Mouse (Mus musculus) myocyte (in vitro differentiated cells): ENCODE results near the gene Olfr1410. TPM values are rescaled to one million over a fixed set of nuclear protein-coding genes. Genes with fewer than 3 reads are reported as not detected.

Experiments used
- H3K27me3 ChIP-seq: one replicate; pipeline ENCODE4 v1.6.1; 2011; ENCODE audit not compliant: control insufficient read depth, insufficient read depth, insufficient read length
- H3K36me3 ChIP-seq: one replicate; pipeline ENCODE4 v1.6.1; 2011; ENCODE audit not compliant: control insufficient read depth, insufficient read depth
- H3K4me2 ChIP-seq: one replicate; pipeline ENCODE4 v1.6.1; 2011; ENCODE audit warnings: low read depth, control low read depth
- H3K4me3 ChIP-seq: one replicate; pipeline ENCODE4 v1.5.1; 2011; ENCODE audit warnings: mild to moderate bottlenecking, control low read depth, moderate library complexity
- H3K79me2 ChIP-seq: one replicate; pipeline ENCODE4 v1.6.1; 2011; ENCODE audit not compliant: control insufficient read depth, insufficient read depth
- H3ac ChIP-seq: one replicate; pipeline ENCODE4 v1.6.1; 2011; ENCODE audit not compliant: control insufficient read depth, insufficient read length
- CEBPB ChIP-seq: IDR thresholded peaks from 2 replicates; pipeline ENCODE4 v1.6.1; 2011; ENCODE audit warnings: mild to moderate bottlenecking, moderate library complexity; ENCODE audit not compliant: poor library complexity, insufficient read depth, severe bottlenecking
- E2F4 ChIP-seq: IDR thresholded peaks from one replicate; pipeline ENCODE4 v1.6.1; 2011; ENCODE audit warnings: mild to moderate bottlenecking, control low read depth, moderate library complexity; ENCODE audit not compliant: insufficient read depth
- MAX ChIP-seq: IDR thresholded peaks from one replicate; pipeline ENCODE4 v1.6.1; 2011; ENCODE audit warnings: low read depth, mild to moderate bottlenecking, control low read depth
- MYOD1 ChIP-seq, 3 experiments: IDR thresholded peaks; one replicate each; pipeline ENCODE4 v1.6.1; 2011; ENCODE audit warnings: control low read depth in 2 of 3, low read depth in 2 of 3, mild to moderate bottlenecking in 2 of 3, moderate library complexity in 1 of 3; ENCODE audit not compliant: insufficient read length in 2 of 3, control insufficient read depth in 1 of 3
- MYOG ChIP-seq, 3 experiments: IDR thresholded peaks; one replicate each; pipeline ENCODE4 v1.6.1; 2011; ENCODE audit warnings: control low read depth in 2 of 3, low read depth in 2 of 3, mild to moderate bottlenecking in 2 of 3; ENCODE audit not compliant: insufficient read length in 2 of 3, control insufficient read depth in 1 of 3, insufficient read depth in 1 of 3
- POLR2AphosphoS2 ChIP-seq: IDR thresholded peaks from one replicate; pipeline ENCODE4 v1.6.1; 2011; ENCODE audit warnings: low read depth, control low read depth; ENCODE audit not compliant: insufficient read length
- REST ChIP-seq: IDR thresholded peaks from one replicate; pipeline ENCODE4 v1.6.1; 2011; ENCODE audit warnings: mild to moderate bottlenecking, control low read depth, moderate library complexity; ENCODE audit not compliant: insufficient read depth, insufficient read length
- SRF ChIP-seq: IDR thresholded peaks from one replicate; pipeline ENCODE4 v1.6.1; 2011; ENCODE audit warnings: low read depth; ENCODE audit not compliant: control insufficient read depth, insufficient read length
- TCF12 ChIP-seq: IDR thresholded peaks from one replicate; pipeline ENCODE4 v1.6.1; 2011; ENCODE audit warnings: mild to moderate bottlenecking, control low read depth; ENCODE audit not compliant: poor library complexity, insufficient read depth, severe bottlenecking
- TCF3 ChIP-seq: IDR thresholded peaks from one replicate; pipeline ENCODE4 v1.6.1; 2011; ENCODE audit warnings: low read depth, control low read depth; ENCODE audit not compliant: insufficient read length
- USF1 ChIP-seq: IDR thresholded peaks from one replicate; pipeline ENCODE4 v1.6.1; 2011; ENCODE audit warnings: low read depth, mild to moderate bottlenecking, control low read depth, moderate library complexity
- polyA plus RNA-seq: library from polyadenylated mRNA; unstranded; fragments of >200 nt; fragmentation: generic; extraction: Trizol; gene quantifications from one replicate; pipeline ENCODE4 v1.2.1, GENCODE M21; 2012; ENCODE audit warnings: missing spikeins

Olfr1410 gene
- polyA plus RNA-seq, 1 experiment = not detected

GRCm38 (mm10) chr1:92647026-92647425 is 41.4 kb downstream of the Olfr1410 start:
- Histone ChIP-seq H3K36me3 (no peaks in the 10 kb centered on the region), H3K27me3 (no peaks in the 10 kb centered on the region), H3ac (no peak overlapping the region), H3K4me2 (no peak overlapping the region), H3K4me3 (no peak overlapping the region), H3K79me2 (no peaks in the 10 kb centered on the region)
- TF ChIP-seq E2F4 = no peak

- no peaks in the 10 kb centered on the region for H3K27me3 ChIP-seq
- H3K4me2 ChIP-seq = peak overlapping the region; percentile 48
- H3ac ChIP-seq = no peak overlapping the region
- H3K36me3 ChIP-seq = no peaks in the 10 kb centered on the region
- TF ChIP-seq MYOG (IDR thresholded peaks at IDR 0.05; ENCODE audit: control insufficient read depth in 1 of 3, insufficient read depth in 1 of 3, insufficient read length in 2 of 3, low read depth in 2 of 3) (no peak), MYOD1 (IDR thresholded peaks at IDR 0.05; ENCODE audit: control insufficient read depth in 1 of 3, insufficient read length in 2 of 3, low read depth in 2 of 3) (no peak)
- H3K79me2 ChIP-seq = no peaks in the 10 kb centered on the region
- no peak overlapping the region for H3K4me3 ChIP-seq
Observed at GRCm38 (mm10) chr1:92647752-92648151, 42.2 kb downstream of the Olfr1410 start.

- no peaks in the 10 kb centered on the region for H3K27me3 ChIP-seq
- TF ChIP-seq MAX = no peak
- TF ChIP-seq USF1 = peak; percentile 43
- TF ChIP-seq MYOD1 (IDR thresholded peaks at IDR 0.05; ENCODE audit: control insufficient read depth in 1 of 3, insufficient read length in 2 of 3, low read depth in 2 of 3) = no peak
Observed at GRCm38 (mm10) chr1:92648197-92648596, 42.6 kb downstream of the Olfr1410 start.

GRCm38 (mm10) chr1:92648673-92649072 is 43.1 kb downstream of the Olfr1410 start, which contains the start of gene Otos:
TSS of gene Otos (minus strand) at chr1:92648841.
- Histone ChIP-seq H3K27me3 (no peaks in the 10 kb centered on the region), H3K36me3 (no peaks in the 10 kb centered on the region), H3K79me2 (no peaks in the 10 kb centered on the region), H3K4me2 (peak within 1 kb of the TSS; percentile 48), H3ac (no peak within 1 kb of the TSS), H3K4me3 (no peak within 1 kb of the TSS)
- TF ChIP-seq MAX (no peak), MYOD1 (IDR thresholded peaks at IDR 0.05; ENCODE audit: control insufficient read depth in 1 of 3, insufficient read length in 2 of 3, low read depth in 2 of 3) (peak in 2 of 3 experiments; percentile 11 to 60), MYOG (IDR thresholded peaks at IDR 0.05; ENCODE audit: control insufficient read depth in 1 of 3, insufficient read depth in 1 of 3, insufficient read length in 2 of 3, low read depth in 2 of 3) (peak in 2 of 3 experiments; percentile 28 to 78)

More at GRCm38 (mm10) chr1:92648197-92648596, 42.6 kb downstream of the Olfr1410 start:
- no peak overlapping the region for H3ac ChIP-seq
- no peaks in the 10 kb centered on the region for H3K36me3 ChIP-seq
- H3K4me2 ChIP-seq = peak overlapping the region; percentile 48
- no peak overlapping the region for H3K4me3 ChIP-seq
- no peaks in the 10 kb centered on the region for H3K79me2 ChIP-seq

GRCm38 (mm10) chr1:92651467-92651866 is 45.9 kb downstream of the Olfr1410 start:
- Histone ChIP-seq H3K79me2 (no peaks in the 10 kb centered on the region), H3K4me3 (no peak overlapping the region), H3K36me3 (no peaks in the 10 kb centered on the region), H3K27me3 (no peaks in the 10 kb centered on the region), H3ac (no peak overlapping the region), H3K4me2 (no peak overlapping the region)
- TF ChIP-seq USF1 (no peak), REST (no peak), TCF3 (no peak), MAX (no peak), MYOD1 (IDR thresholded peaks at IDR 0.05; ENCODE audit: control insufficient read depth in 1 of 3, insufficient read length in 2 of 3, low read depth in 2 of 3) (no peak), CEBPB (no peak), POLR2AphosphoS2 (no peak)

- TF ChIP-seq POLR2AphosphoS2 (no peak), TCF3 (no peak), E2F4 (no peak), CEBPB (no peak), SRF (no peak), TCF12 (no peak), MYOG (IDR thresholded peaks at IDR 0.05; ENCODE audit: control insufficient read depth in 1 of 3, insufficient read depth in 1 of 3, insufficient read length in 2 of 3, low read depth in 2 of 3) (no peak), MYOD1 (IDR thresholded peaks at IDR 0.05; ENCODE audit: control insufficient read depth in 1 of 3, insufficient read length in 2 of 3, low read depth in 2 of 3) (no peak), REST (no peak), USF1 (no peak)
- H3K4me3 ChIP-seq = no peak overlapping the region
- no peak overlapping the region for H3ac ChIP-seq
- H3K36me3 ChIP-seq = no peaks in the 10 kb centered on the region
- H3K79me2 ChIP-seq = no peaks in the 10 kb centered on the region
- no peak overlapping the region for H3K4me2 ChIP-seq
- H3K27me3 ChIP-seq = no peaks in the 10 kb centered on the region
Observed at GRCm38 (mm10) chr1:92653179-92653578, 47.6 kb downstream of the Olfr1410 start.
